Mouse (Mus musculus): ENCODE results near the gene Rab3il1. TPM values are rescaled to one million over a fixed set of nuclear protein-coding genes. Genes with fewer than 3 reads are reported as not detected.

Gene Rab3il1
- total RNA-seq, 2 experiments from 2014 or later, result 10.4 to 12.1 TPM

- intact Hi-C loops (cut with DNase I), result no loop called here
- no peak for DNase-seq
Measured at GRCm38 (mm10) chr19:10003696-10004095, 2.2 kb downstream of the Rab3il1 start.

- intact Hi-C loops (cut with DNase I), result no loop called here
- DNase-seq, result no peak
Measured at GRCm38 (mm10) chr19:10011408-10011807, 9.9 kb downstream of the Rab3il1 start.

GRCm38 (mm10) chr19:10012827-10013278 lies 11.4 kb downstream of the Rab3il1 start:
- intact Hi-C loops (cut with DNase I), result no loop called here
- peak; percentile 84 to 87 for DNase-seq

- peak in 1 of 2 experiments; percentile 43 for DNase-seq
- intact Hi-C loops (cut with DNase I), result no loop called here
Measured at GRCm38 (mm10) chr19:10013348-10013747, 11.9 kb downstream of the Rab3il1 start.

- intact Hi-C loops (cut with DNase I), result no loop called here
- DNase-seq, result peak; percentile 76 to 77
Measured at GRCm38 (mm10) chr19:10013913-10014312, 12.4 kb downstream of the Rab3il1 start.

- no peak for DNase-seq
- intact Hi-C loops (cut with DNase I), result no loop called here
Measured at GRCm38 (mm10) chr19:10014824-10015223, 13.4 kb downstream of the Rab3il1 start.

- intact Hi-C loops (cut with DNase I), result no loop called here
- DNase-seq, result no peak
Measured at GRCm38 (mm10) chr19:10015442-10015841, 14.0 kb downstream of the Rab3il1 start.

GRCm38 (mm10) chr19:10016151-10016550 lies 14.7 kb downstream of the Rab3il1 start:
- intact Hi-C loops (cut with DNase I), result no loop called here
- no peak for DNase-seq

GRCm38 (mm10) chr19:10017637-10018526 lies 16.4 kb downstream of the Rab3il1 start:
- intact Hi-C loops (cut with DNase I), result no loop called here
- DNase-seq, result peak; percentile 95 to 96

- intact Hi-C loops (cut with DNase I), result no loop called here
- no peak for DNase-seq
Measured at GRCm38 (mm10) chr19:10018527-10018818, 17.0 kb downstream of the Rab3il1 start.

- intact Hi-C loops (cut with DNase I), result no loop called here
- DNase-seq, result peak in 1 of 2 experiments; percentile 18
Measured at GRCm38 (mm10) chr19:10019214-10019760, 17.8 kb downstream of the Rab3il1 start.

GRCm38 (mm10) chr19:10021981-10022380 lies 20.5 kb downstream of the Rab3il1 start:
- intact Hi-C loops (cut with DNase I), result loop anchor here (2.0 kb wide), 1 partner anchor 21 kb away; the partner anchor contains the start of genes Best1 and Rab3il1

GRCm38 (mm10) chr19:10022414-10023303 lies 21.2 kb downstream of the Rab3il1 start:
- intact Hi-C loops (cut with DNase I), result loop anchor here (2.0 kb wide), 1 partner anchor 22 kb away; the partner anchor contains the start of genes Best1 and Rab3il1
- peak; percentile 66 to 75 for DNase-seq

More at GRCm38 (mm10) chr19:10021981-10022380, 20.5 kb downstream of the Rab3il1 start:
- no peak for DNase-seq

GRCm38 (mm10) chr19:10023304-10023758 lies 21.9 kb downstream of the Rab3il1 start:
- peak in 1 of 2 experiments; percentile 46 for DNase-seq
- intact Hi-C loops (cut with DNase I), result loop anchor here (2.0 kb wide), 1 partner anchor 23 kb away; the partner anchor contains the start of genes Best1 and Rab3il1

GRCm38 (mm10) chr19:10025169-10025875 lies 23.9 kb downstream of the Rab3il1 start:
- intact Hi-C loops (cut with DNase I), result no loop called here
- peak; percentile 76 to 77 for DNase-seq

- intact Hi-C loops (cut with DNase I), result no loop called here
- DNase-seq, result no peak
Measured at GRCm38 (mm10) chr19:10029746-10030145, 28.3 kb downstream of the Rab3il1 start.

- peak; percentile 71 to 75 for DNase-seq
Measured at GRCm38 (mm10) chr19:10033211-10033973, 31.9 kb downstream of the Rab3il1 start.

GRCm38 (mm10) chr19:10034356-10034755 lies 32.9 kb downstream of the Rab3il1 start:
- intact Hi-C loops (cut with DNase I), result loop anchor here (1.0 kb wide), 1 partner anchor 34 kb away; no protein-coding TSS in a partner anchor
- no peak for DNase-seq

More at GRCm38 (mm10) chr19:10033211-10033973, 31.9 kb downstream of the Rab3il1 start:
- intact Hi-C loops (cut with DNase I), result loop anchor here (2.0 kb wide), 1 partner anchor 117 kb away; no protein-coding TSS in a partner anchor

Data from heart, postnatal 10 days (tissue).